Mouse (Mus musculus): ENCODE measurements at regions not wholly inside any gene's neighbourhood (a gene's known extent, or its start where the extent isn't known, plus 50 kb on each side); places are given as distances from the start of the nearest gene placed in this dataset.

DNA sequence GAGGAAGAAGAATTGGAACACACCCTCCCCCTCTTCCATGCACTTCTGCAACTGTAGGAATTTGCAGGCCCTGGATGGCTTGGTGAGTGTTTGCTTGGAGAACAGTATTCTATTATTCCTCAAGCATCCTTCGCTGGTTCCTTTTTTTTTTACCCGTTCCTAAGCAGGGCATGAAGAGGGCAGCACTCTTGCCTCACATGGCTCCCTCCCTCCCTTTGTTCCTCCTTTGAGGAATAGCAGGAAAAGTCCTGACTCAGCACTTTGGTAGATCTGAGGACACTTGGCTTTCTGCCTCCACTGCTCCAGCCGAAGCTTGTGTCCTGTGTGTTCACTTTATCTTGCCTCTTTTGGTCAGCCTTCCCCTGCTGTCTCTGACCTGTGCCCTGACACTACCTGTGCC, 137.2 kb upstream of the Ccdc122 start:
- H3K4me1 ChIP-seq (ENCODE audit: control insufficient read depth, insufficient read depth, insufficient read length, low read length): no peaks in the 10 kb centered on the region; the same call in 1 of the 2 replicates
- no peak overlapping the region for H3K27ac ChIP-seq (replicated peaks; ENCODE audit: low read depth, low read length)
- H3K4me3 ChIP-seq (ENCODE audit: insufficient read depth, low read depth, low read length): no peak overlapping the region

GRCm38 (mm10) chr14:76887708-76888107, 148.9 kb upstream of the Ccdc122 start:
- no peak overlapping the region for H3K27ac ChIP-seq (replicated peaks; ENCODE audit: low read depth, low read length)

GRCm38 (mm10) chr14:76887201-76887600, 149.4 kb upstream of the Ccdc122 start:
- Histone ChIP-seq H3K4me1 (ENCODE audit: control insufficient read depth, insufficient read depth, insufficient read length, low read length) (peaks cover 5% of the 10 kb centered on the region; the same call in 1 of the 2 replicates), H3K27ac (replicated peaks; ENCODE audit: low read depth, low read length) (no peak overlapping the region), H3K4me3 (ENCODE audit: insufficient read depth, low read depth, low read length) (no peak overlapping the region)

More at GRCm38 (mm10) chr14:76887708-76888107, 148.9 kb upstream of the Ccdc122 start:
- no peak overlapping the region for H3K4me3 ChIP-seq (ENCODE audit: insufficient read depth, low read depth, low read length)
- H3K4me1 ChIP-seq (ENCODE audit: control insufficient read depth, insufficient read depth, insufficient read length, low read length): peaks cover 2% of the 10 kb centered on the region; the same call in 1 of the 2 replicates

GRCm38 (mm10) chr14:76883231-76883651, 153.3 kb upstream of the Ccdc122 start:
- Histone ChIP-seq H3K27ac (replicated peaks; ENCODE audit: low read depth, low read length) (no peak overlapping the region), H3K4me1 (ENCODE audit: control insufficient read depth, insufficient read depth, insufficient read length, low read length) (peaks cover 5% of the 10 kb centered on the region; the same call in 1 of the 2 replicates), H3K4me3 (ENCODE audit: insufficient read depth, low read depth, low read length) (no peak overlapping the region)

- no peak overlapping the region for H3K27ac ChIP-seq (replicated peaks; ENCODE audit: low read depth, low read length)
- H3K4me1 ChIP-seq (ENCODE audit: control insufficient read depth, insufficient read depth, insufficient read length, low read length): peaks cover 5% of the 10 kb centered on the region; the same call in 1 of the 2 replicates
- no peak overlapping the region for H3K4me3 ChIP-seq (ENCODE audit: insufficient read depth, low read depth, low read length)
These were observed 153.8 kb upstream of the Ccdc122 start for GRCm38 (mm10) chr14:76882711-76883171.

DNA sequence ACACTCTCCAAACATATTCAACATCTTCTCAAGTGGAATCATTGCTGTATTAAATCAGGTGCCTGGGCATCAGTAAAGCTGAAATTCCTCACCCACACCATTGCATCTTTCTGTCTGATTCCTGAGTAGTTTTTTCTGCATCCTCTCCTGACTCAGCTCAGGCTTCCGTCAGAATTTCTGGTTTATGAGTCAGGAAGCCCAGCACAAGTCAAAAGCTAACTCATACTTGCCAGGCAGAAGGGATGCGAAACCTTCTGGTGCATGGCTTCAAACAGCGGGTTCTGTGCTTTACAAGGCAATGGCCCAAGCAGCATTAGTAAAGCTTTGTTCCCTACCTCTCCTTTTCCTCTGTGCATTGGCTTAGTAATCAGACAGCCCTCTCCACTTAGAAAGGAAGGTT, 155.7 kb upstream of the Ccdc122 start:
- Histone ChIP-seq H3K4me3 (ENCODE audit: insufficient read depth, low read depth, low read length) (no peak overlapping the region), H3K4me1 (ENCODE audit: control insufficient read depth, insufficient read depth, insufficient read length, low read length) (peaks cover 5% of the 10 kb centered on the region; the same call in 1 of the 2 replicates), H3K27ac (replicated peaks; ENCODE audit: low read depth, low read length) (no peak overlapping the region)

DNA sequence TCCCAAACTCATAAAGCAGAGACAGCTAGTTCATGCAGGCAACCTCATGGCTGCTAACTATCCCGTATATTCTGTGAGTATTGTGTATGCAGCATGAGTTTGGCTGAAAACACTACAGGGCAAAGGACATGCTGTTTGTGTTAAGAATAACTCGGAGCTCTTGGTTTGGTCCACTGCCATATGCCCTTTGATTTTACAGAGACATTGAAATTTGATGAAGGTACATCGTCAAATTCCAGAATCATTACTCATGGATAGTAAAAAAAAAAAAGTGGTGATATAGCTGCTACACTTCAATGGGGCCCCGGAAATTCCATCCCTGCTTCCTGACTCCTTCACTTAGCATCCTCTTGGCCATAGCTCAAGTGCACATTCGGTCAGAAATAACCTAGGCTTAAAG, 159.3 kb upstream of the Ccdc122 start:
- Histone ChIP-seq H3K4me3 (ENCODE audit: insufficient read depth, low read depth, low read length) (no peak overlapping the region), H3K27ac (replicated peaks; ENCODE audit: low read depth, low read length) (no peak overlapping the region), H3K4me1 (ENCODE audit: control insufficient read depth, insufficient read depth, insufficient read length, low read length) (peaks cover 2% of the 10 kb centered on the region; the same call in 1 of the 2 replicates)

GRCm38 (mm10) chr14:76876015-76876414, 160.6 kb upstream of the Ccdc122 start:
- Histone ChIP-seq H3K27ac (replicated peaks; ENCODE audit: low read depth, low read length) (no peak overlapping the region), H3K4me1 (ENCODE audit: control insufficient read depth, insufficient read depth, insufficient read length, low read length) (peaks cover 2% of the 10 kb centered on the region; the same call in 1 of the 2 replicates), H3K4me3 (ENCODE audit: insufficient read depth, low read depth, low read length) (no peak overlapping the region)

DNA sequence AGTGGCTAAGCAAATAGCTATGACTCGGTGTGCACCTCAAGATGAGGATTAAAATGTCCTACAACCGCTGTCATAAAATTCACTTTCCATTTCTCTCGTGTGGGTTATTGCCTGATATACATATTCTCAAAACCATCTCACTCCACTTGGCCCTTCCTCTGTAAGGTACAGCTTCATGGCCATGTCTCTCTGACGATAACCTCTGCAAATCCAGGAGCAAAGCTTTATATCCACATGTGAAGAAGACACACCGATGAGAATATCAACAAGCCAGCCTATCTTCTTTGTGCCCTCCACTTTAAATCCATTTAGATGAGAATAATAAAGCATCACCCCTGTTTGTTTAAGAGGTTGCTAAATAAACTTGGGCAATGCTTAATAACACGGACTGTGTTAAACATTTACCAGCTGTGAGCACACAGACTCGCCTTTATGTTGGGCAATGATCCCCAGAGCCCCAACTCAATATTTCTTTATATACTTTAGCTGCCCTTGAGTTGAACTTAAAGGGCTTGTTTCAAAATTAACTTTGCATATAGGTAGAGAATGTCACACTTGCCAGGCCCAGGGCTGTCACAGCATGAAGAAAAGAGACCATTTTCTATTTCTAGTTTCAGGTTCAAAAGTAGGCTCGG, 161.2 kb upstream of the Ccdc122 start:
- H3K27ac ChIP-seq (replicated peaks; ENCODE audit: low read depth, low read length): no peak overlapping the region
- no peak overlapping the region for H3K4me3 ChIP-seq (ENCODE audit: insufficient read depth, low read depth, low read length)
- H3K4me1 ChIP-seq (ENCODE audit: control insufficient read depth, insufficient read depth, insufficient read length, low read length): peaks cover 2% of the 10 kb centered on the region; the same call in 1 of the 2 replicates

DNA sequence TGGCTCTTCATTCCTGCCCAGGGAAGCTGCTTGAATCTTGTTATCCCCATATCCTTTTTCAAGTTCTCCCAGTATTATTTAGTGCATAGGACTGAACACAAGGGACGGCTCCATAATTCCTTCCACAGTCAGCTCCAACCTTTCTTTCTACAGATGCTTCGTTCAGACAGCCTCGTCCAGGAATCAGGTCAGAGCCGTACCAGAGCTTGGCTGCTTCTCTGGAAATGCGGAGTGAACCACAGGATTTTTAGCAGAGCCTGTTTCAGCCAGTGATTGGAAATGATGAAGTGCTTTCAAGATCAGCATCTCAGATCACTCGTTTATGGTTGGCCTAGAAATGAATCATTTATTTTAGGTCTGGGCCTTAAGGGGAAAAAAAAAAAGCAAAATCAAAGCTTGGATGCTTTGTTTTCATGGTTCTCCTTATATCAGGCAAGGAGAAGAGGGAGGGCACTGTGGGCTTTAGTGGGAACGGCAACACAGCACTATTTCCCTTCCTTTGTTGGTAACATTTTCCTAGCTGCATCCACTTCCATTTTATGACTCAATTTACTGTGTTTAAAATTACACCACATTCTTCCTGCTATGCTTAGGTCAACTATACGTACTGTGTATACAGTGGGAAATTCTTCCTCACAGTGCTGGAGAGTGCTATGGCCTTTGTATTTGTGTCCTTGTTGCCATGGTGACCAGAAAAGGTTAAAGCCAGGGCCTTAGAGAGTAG, 161.9 kb upstream of the Ccdc122 start:
- Histone ChIP-seq H3K4me1 (ENCODE audit: control insufficient read depth, insufficient read depth, insufficient read length, low read length) (peaks cover 2% of the 10 kb centered on the region; the same call in 1 of the 2 replicates), H3K27ac (replicated peaks; ENCODE audit: low read depth, low read length) (no peak overlapping the region), H3K4me3 (ENCODE audit: insufficient read depth, low read depth, low read length) (no peak overlapping the region)

- Histone ChIP-seq H3K4me1 (ENCODE audit: control insufficient read depth, insufficient read depth, insufficient read length, low read length) (peaks cover 2% of the 10 kb centered on the region; the same call in 1 of the 2 replicates), H3K27ac (replicated peaks; ENCODE audit: low read depth, low read length) (no peak overlapping the region; the same call in 1 of the 2 replicates), H3K4me3 (ENCODE audit: insufficient read depth, low read depth, low read length) (no peak overlapping the region)
These were observed 162.9 kb upstream of the Ccdc122 start for GRCm38 (mm10) chr14:76873684-76874083.

DNA sequence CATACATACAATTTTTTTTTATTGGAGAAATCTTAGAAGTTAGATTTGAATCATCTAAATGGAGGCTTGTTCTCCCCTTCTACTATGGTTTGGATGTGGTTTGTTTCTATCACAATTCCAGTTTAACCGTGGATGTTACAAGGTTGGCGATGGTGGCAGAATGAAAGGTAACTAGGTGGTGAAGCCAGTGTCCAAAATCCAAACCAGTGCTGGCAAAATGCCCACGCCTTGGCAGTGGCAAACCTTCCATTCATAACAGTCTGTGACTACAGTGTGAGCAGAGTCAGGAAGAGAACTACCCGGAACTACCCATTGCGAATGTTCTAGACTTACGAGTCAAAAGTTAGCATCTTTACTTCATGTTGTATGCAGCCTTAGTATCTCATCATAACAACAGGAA, 163.6 kb upstream of the Ccdc122 start:
- Histone ChIP-seq H3K4me1 (ENCODE audit: control insufficient read depth, insufficient read depth, insufficient read length, low read length) (peaks cover 2% of the 10 kb centered on the region; the same call in 1 of the 2 replicates), H3K4me3 (ENCODE audit: insufficient read depth, low read depth, low read length) (no peak overlapping the region), H3K27ac (replicated peaks; ENCODE audit: low read depth, low read length) (no peak overlapping the region)

GRCm38 (mm10) chr14:76872510-76872909, 164.1 kb upstream of the Ccdc122 start:
- H3K27ac ChIP-seq (replicated peaks; ENCODE audit: low read depth, low read length): no peak overlapping the region
- peaks cover 2% of the 10 kb centered on the region; the same call in 1 of the 2 replicates for H3K4me1 ChIP-seq (ENCODE audit: control insufficient read depth, insufficient read depth, insufficient read length, low read length)
- no peak overlapping the region for H3K4me3 ChIP-seq (ENCODE audit: insufficient read depth, low read depth, low read length)

DNA sequence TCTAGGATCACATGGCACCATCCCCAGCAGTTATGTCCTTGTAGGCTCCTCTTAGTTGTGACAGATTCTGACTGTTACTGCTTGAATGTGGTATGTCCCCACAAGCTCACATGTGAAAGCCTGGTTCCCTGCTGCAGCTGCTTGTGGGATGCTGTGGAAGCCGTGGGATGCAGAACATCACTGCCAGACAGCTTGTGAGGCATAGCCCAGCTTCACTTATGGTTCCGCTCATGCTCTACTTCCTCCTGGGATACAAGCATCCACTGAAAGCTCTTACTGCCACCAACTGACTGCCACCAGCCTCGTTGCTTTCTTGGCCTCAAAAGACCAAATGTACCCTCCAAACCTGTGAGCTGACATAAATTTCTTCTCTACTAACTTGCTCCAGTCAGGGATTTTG, 167.7 kb upstream of the Ccdc122 start:
- H3K4me3 ChIP-seq (ENCODE audit: insufficient read depth, low read depth, low read length): no peak overlapping the region
- H3K4me1 ChIP-seq (ENCODE audit: control insufficient read depth, insufficient read depth, insufficient read length, low read length): no peaks in the 10 kb centered on the region; the same call in 1 of the 2 replicates
- H3K27ac ChIP-seq (replicated peaks; ENCODE audit: low read depth, low read length): no peak overlapping the region

GRCm38 (mm10) chr14:76868131-76868530, 168.4 kb upstream of the Ccdc122 start:
- Histone ChIP-seq H3K27ac (replicated peaks; ENCODE audit: low read depth, low read length) (no peak overlapping the region), H3K4me1 (ENCODE audit: control insufficient read depth, insufficient read depth, insufficient read length, low read length) (no peaks in the 10 kb centered on the region), H3K4me3 (ENCODE audit: insufficient read depth, low read depth, low read length) (no peak overlapping the region)

All from brown adipose tissue, adult 24 weeks (tissue).